Mouse (Mus musculus) adrenal gland, adult 8-10 months (tissue): Measurements from ENCODE around the gene Plod3. TPM values are rescaled to one million over a fixed set of nuclear protein-coding genes. Genes with fewer than 3 reads are reported as not detected.

Source experiments
- DNase-seq: peaks from one replicate; pipeline ENCODE4 v3.0.0; 2022
- total RNA-seq, 4 experiments: library from RNA; stranded (reverse); gene quantifications; 2 replicates each; pipeline ENCODE4 v1.2.4; 2022

Gene Plod3
- total RNA-seq, 4 experiments from 2014 or later: 68.6 to 74.5 (median 72.1) TPM

- no peak for DNase-seq
Observed at GRCm38 (mm10) chr5:136965210-136965609, 21.6 kb upstream of the Plod3 start.

GRCm38 (mm10) chr5:136965686-136966085 lies 21.1 kb upstream of the Plod3 start:
- DNase-seq: no peak

- DNase-seq: peak; percentile 51
Observed at GRCm38 (mm10) chr5:136966331-136966730, 20.5 kb upstream of the Plod3 start, which contains the start of gene Cldn15. Gene Cldn15, plus strand, starts transcription at chr5:136966616.

GRCm38 (mm10) chr5:136966861-136967455 lies 19.9 kb upstream of the Plod3 start:
- no peak for DNase-seq

GRCm38 (mm10) chr5:136967592-136967991 lies 19.2 kb upstream of the Plod3 start:
- DNase-seq: peak; percentile 54

GRCm38 (mm10) chr5:136970703-136971102 lies 16.1 kb upstream of the Plod3 start:
- peak; percentile 57 for DNase-seq

- no peak for DNase-seq
Observed at GRCm38 (mm10) chr5:136973670-136974069, 13.1 kb upstream of the Plod3 start.

- DNase-seq: no peak
Observed at GRCm38 (mm10) chr5:136977769-136978168, 9.1 kb upstream of the Plod3 start.

GRCm38 (mm10) chr5:136979762-136980161 lies 7.1 kb upstream of the Plod3 start:
- no peak for DNase-seq

- DNase-seq: no peak
Observed at GRCm38 (mm10) chr5:136980974-136981373, 5.8 kb upstream of the Plod3 start.

- no peak for DNase-seq
Observed at GRCm38 (mm10) chr5:136982338-136982930, 4.4 kb upstream of the Plod3 start.

GRCm38 (mm10) chr5:136984828-136985227 lies 2.0 kb upstream of the Plod3 start:
- no peak for DNase-seq

GRCm38 (mm10) chr5:136987138-136987933 lies 517 bp downstream of the Plod3 start:
- peak; percentile 81 for DNase-seq

- no peak for DNase-seq
Observed at GRCm38 (mm10) chr5:136987934-136988271, 1.1 kb downstream of the Plod3 start, which contains the start of gene Znhit1. Gene Znhit1, minus strand, starts transcription at chr5:136988021.

GRCm38 (mm10) chr5:136988420-136988819 lies 1.6 kb downstream of the Plod3 start:
- no peak for DNase-seq

- DNase-seq: no peak
Observed at GRCm38 (mm10) chr5:136989801-136990200, 3.0 kb downstream of the Plod3 start.

- no peak for DNase-seq
Observed at GRCm38 (mm10) chr5:136999449-136999848, 12.6 kb downstream of the Plod3 start.

GRCm38 (mm10) chr5:137000612-137001011 lies 13.8 kb downstream of the Plod3 start:
- DNase-seq: no peak

GRCm38 (mm10) chr5:137007276-137007675 lies 20.5 kb downstream of the Plod3 start:
- DNase-seq: no peak

GRCm38 (mm10) chr5:137009988-137010387 lies 23.2 kb downstream of the Plod3 start:
- no peak for DNase-seq

- DNase-seq: peak; percentile 66
Observed at GRCm38 (mm10) chr5:137012401-137012950, 25.7 kb downstream of the Plod3 start.

- DNase-seq: peak; percentile 60
Observed at GRCm38 (mm10) chr5:137015913-137016312, 29.1 kb downstream of the Plod3 start.

GRCm38 (mm10) chr5:137024318-137024717 lies 37.5 kb downstream of the Plod3 start:
- DNase-seq: no peak
